Mouse (Mus musculus) NIH3T3 (cell line): ENCODE measurements around the gene Rps3a1.
"Not testable (repeated sequence)": the region's sequence is repeated elsewhere in the genome, so short reads cannot be mapped to it uniquely, and the experiment has no call there.

Experiments used
- DNase-seq: peaks from one replicate; pipeline ENCODE4 v3.0.0-alpha.2; 2012; ENCODE audit warnings: low read depth

The Rps3a1 gene

DNA sequence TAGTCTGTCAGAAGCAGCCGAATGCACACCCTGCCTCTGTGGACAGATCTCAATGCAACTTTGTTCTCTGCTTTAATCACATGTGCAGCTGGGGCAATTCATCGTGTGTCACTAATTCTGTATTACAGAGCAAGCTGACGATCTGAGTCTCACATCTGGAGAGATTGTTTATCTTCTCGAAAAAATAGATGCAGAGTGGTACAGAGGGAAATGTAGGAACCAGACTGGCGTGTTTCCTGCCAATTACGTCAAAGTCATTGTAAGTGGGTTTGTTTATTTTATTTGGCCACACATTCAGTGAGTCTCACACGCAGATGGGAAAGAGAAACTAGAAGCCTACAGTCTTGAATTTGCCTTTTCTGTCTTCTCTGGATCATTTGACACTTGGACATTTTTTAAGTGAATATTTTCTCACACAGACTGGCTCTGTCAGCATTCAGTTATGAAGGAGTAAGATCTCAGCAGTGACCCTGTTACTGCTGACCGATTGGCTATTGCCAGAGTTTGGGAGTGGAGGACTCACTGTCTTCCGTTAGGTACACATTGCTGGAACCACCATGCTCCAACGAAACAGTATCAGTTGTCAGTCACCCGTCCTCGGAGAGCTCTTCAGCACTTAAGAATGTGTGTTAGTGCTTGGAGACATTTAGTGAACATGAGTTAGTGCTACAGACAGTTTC, 27.7 kb downstream of the Rps3a1 start:
- DNase-seq, result peak; percentile 59

DNA sequence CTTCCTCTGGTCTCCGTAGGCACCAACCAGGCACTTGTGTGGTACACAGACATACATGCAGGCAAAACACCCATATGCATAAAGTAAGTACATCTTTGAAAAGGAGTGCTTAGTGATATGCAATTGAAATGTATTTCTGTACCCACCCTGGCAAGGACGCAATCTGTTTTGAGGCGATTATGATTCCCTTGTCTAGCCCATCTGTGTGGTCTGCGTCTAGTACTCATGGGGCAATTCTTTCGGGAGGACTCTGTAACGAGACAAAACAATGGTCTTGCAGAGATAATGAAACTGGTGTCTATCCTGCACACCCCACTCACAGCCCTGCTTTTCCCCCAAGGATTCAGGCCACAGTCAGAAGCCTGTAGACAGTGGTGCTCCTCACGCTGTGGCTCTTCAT, 29.7 kb downstream of the Rps3a1 start:
- DNase-seq, result no peak

DNA sequence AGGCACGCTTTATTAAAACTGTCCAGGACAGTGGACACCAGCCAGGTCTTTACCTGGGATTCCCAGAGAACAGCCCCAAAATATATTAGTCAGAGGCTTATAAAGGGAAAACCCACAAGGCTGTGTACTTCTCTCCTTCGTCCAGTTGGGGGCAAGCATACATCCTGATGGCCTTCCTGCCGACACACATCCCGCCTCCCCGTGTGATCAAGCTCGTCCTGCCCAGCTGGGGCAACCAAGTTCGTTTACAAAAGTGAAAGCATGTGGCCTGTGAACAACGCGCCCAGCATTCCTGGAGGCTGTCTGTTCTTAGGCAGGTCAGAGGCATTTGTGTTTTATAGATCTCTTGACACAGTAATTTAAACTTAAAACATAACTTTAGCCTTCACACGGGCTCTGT, 32.4 kb downstream of the Rps3a1 start:
- DNase-seq, result peak; percentile 61

DNA sequence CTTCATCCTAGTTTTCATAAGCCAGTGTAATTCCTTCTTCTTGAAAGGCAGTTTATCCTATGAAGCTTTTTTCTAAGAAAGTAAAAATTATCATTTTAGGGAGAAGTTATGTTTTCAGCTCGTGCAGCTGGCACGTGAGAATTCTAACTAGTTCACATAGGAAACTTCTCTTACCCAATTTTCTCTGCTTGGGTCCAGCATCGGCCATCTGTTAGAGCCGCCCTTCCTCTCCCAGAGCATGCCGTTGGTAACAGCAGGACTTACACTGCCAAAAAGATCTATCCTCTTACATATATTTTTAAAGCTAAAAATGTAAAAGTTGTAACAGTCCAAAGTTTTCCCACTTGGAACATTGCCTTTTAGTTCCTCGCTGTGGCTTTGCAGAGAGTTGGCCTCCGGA, 33.4 kb downstream of the Rps3a1 start:
- DNase-seq, result no peak

DNA sequence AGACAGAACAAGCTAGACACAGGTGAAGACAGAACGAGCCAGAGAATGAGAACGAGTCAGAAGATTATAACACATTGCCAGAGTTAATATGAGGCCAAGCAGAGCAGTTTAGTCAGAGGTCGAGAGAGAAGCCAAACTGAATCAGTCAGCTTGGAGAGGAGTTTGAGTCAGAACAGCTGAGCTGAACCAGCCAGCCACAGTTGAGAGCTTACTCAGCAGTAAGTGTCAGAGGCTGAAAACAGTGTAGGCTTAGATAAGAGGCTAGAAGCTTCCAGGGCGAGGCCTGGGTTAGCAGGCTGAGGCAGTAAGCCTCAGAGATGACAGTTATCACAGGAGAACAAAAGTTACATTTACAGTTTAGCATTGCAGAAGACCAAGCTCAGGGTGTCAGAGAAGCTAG, 33.9 kb downstream of the Rps3a1 start:
- peak; percentile 26 for DNase-seq

DNA sequence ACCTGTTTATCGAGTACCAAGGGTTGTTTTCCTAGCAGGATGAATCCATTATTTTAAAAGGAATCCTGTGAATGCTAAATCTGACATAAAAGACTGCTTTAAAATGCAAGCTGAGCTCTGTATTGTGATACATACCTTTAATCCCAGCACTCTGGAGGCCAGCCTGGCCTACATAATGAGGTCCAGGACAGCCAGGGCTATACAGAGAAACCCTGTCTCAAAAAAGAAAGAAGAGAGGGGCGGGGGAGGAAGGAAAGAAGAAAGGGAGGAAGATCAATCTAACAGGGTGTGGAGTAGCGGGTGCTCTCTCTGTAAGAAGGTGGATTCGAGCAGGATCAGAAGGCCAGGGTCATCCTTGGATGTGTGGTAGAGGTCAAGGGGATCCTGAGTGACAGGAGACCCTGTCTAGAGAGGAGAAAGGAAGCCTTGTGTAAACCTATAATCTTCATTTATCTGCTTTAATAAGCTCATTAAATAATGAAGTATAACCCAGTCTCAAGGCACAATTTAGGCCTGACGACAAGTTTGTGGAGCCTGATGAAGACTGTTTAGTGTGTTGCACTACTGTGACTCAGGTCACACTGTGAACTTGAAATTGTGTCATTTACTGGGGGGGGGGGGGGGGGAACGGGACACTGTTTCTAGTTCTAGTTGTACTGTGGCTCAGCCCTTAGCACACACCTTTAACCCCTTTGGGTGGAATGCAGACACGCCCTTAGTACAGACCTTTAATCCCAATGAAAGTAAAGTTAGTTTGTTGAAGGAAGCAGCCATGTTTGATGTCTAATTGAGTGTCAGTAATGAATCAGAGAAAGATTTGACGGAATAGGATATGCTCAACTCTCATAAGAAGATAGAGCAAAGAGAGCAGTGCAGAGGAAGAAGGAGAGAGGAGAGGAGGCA, 34.6 kb downstream of the Rps3a1 start:
- no peak for DNase-seq

DNA sequence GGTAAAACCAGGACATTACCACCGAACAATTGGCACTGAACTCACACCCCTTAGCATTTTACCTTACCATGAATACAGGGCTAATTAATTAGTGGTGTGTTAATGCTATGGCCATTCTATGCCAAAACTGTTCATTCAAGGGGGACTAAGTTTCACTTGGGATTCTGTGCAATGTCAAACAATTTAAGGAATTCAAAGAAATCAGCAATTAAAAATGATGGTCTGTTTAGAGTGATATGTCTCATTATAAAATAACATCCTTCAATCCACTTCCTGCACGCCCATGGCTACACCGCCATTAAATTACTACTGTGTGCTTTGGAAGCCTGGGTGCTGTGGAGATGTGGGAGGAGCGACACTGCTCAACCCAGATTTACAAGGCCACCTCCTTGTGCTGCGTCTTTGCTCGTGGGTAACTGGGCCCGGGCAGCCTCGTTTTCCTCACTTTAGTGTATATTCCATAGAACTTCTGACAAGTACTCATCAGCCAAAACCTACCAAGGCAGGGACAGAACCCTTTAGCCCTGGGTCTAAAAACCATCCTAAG, 36.3 kb downstream of the Rps3a1 start:
- DNase-seq, result no peak

DNA sequence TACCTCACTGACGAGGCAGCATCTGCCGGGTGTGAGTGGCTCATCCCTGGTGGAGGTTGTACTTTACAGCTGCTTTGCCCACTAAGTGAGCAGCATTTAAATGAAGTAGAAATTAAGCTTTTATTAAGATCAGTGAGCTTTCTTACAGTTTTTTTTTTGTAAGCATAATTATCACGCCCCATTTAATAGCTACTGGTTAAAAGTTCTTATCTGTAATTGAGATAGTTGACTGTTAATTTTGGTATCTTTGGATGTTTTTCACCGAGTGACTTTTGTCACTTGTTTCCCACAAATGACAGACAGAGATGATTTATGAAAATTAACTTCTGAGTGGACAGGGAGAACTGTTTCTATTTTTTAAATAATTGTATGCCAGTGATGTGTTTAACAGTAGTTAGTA, 37.6 kb downstream of the Rps3a1 start:
- no peak for DNase-seq

DNA sequence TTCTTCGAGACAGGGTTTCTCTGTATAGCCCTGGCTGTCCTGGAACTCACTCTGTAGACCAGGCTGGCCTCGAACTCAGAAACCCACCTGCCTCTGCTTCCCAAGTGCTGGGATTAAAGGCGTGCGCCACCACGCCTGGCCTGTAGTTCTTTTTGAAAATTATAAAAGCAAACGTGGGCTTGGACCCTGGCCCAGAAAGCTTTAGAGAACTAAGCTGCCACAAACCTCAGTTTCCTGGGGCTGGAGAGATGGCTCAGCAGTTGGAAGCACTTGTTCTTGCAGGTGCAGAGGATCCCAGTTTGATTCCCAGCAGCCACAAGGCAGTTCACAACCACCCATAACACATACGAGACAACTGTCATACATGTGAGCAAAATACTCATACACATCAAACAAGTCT, 38.1 kb downstream of the Rps3a1 start:
- DNase-seq, result not testable (repeated sequence)

DNA sequence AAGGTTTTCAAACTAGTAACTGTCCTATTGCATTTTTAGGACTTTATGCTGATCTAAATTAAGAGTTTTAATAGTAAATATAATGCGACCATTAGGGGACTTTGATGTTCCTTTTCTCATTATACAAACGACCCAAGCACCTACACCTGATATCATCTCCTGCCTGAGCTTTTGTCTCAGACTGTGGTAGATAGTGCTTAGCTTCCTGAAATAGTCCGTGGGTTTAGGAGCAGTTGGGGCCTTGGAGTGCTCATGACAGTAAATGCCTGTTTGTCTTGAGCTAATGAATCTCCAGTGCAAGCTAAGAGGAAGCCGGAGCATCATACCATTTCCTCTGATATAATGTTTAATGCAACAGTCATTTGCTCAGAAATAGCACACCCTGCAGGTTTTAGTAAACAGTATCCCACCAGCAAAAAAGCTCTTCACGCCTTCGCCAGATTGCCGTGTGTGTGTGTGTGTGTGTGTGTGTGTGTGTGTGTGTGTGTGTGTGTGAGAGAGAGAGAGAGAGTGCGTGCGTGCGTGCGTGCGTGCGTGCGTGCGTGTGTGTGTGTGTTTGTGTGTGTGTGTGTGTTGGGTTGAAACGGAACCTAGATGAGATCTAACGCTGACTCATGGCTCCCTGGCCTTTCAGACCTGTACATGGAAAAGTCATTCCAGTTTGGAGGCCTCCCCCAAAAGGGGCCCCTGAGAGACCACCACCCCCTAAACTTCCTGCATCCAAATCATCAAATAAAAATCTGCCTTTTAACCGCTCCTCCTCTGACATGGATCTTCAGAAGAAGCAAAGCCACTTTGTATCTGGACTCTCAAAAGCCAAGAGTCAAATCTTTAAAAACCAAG, 38.8 kb downstream of the Rps3a1 start:
- DNase-seq, result no peak

DNA sequence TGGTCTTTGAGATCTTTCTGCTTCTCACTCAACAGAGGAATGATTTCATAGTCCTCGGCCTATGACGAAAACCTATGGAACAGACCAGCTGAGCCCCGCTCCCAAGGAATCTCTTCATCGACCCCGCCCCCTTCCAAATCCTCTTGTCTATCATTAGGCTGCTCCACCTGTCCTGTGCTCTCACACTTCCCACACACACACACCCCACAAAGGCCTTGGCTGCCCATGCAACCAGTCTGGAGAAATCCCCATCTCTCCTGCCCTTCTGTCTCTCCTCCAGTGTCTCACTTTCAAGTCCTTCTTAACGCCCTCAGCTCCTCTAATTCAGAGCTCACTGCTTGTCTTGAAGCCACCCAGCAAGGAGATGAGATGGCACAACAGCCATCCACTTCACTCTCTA, 40.5 kb downstream of the Rps3a1 start:
- no peak for DNase-seq

DNA sequence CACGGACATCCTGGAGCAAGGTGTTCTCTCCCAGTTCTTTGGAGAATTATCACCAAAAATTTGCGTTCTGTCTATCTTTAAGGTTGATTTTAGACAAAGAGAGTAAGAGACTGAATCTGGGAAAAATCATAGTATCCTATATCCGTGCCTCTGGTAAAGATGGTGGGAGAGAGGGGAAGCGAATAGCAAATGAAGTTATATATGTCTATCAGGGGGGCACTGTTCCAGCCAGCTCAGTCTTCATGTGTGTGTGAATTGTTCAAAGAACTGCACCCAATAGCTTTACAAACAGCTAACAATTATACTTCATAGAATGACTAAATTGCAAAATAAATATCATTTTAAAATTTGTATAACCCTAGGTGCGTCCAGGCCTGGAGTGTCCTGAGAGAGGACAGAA, 48.6 kb downstream of the Rps3a1 start:
- no peak for DNase-seq

DNA sequence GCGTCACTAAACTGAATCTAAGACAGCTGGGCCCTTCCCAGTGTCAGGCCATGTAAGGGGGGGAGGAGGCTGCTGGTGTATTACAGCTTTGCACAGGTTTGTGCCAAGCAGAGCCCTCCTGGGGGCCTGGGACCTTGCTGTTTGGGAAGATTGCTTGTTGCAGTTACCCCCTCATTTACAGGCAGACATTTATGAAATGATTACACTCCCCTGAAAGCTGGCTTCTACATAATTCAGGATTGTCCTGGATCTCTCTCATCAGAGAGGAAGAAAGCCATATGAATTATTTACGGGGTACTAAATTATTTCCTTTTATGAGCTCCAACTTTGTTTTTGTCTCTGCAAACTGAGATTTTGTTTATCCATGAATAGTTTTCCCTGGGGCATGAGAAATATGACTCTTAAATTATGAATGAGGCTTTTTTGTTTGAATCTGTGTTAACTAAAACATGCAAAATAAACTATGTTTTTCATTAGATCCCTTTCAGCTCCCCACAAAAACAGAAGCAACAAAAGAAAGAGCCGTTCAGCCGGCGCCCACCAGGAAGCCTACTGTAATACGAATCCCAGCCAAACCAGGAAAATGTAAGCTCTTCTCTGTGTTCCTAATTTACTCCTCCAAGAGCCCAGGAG, 49.2 kb downstream of the Rps3a1 start:
- DNase-seq, result no peak
